ENCODE assay signal across 22 mouse cellular contexts in the genomic region with DNA sequence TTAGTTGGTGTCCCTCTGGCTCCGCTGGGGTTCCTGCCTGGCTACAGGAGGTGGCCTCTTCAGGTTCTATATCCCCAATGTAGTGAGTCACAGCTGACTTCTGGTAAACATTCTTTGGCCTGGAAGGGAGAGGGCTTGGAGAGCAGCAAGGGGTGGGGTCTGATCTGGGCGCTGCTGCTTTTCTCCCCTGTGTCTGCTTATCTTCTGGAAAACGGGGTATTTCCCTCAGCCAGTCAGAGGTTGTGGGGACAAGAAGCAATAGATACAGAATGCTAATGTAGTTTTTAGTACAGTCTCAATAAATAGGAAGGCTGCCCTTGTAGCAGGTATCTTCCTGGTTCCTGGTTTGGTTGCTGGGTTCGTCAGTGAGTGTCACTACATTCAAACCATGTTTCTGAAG. TPM values are rescaled to one million over a fixed set of nuclear protein-coding genes. Genes with fewer than 3 reads are reported as not detected.
DNase-seq lines count a peak whose midpoint lies in the region; ATAC-seq and TF ChIP-seq lines count a peak whose summit lies in the region.
"Had no signal": no experiment of that assay in that cellular context is flagged by ENCODE, and none has a peak within 500 bp of the region (broad histone marks: within the 10 kb centered on the region; RNA-seq: fewer than 3 reads in every experiment).

No protein-coding gene starts in this region.

- H3K9me3 ChIP-seq in intestine, postnatal 0 days (ENCODE audit: control insufficient read depth) = no peaks in the 10 kb centered on the region
- no peaks in the 10 kb centered on the region for H3K9me3 ChIP-seq in intestine, embryonic 16.5 days (ENCODE audit: control insufficient read depth, low read length)
- H3K9me3 ChIP-seq in MEL (replicated peaks; ENCODE audit: insufficient read depth, low read length) = no peaks in the 10 kb centered on the region
- H3K9me3 ChIP-seq in limb, embryonic 10.5 days (replicated peaks) = no peaks in the 10 kb centered on the region
- H3K9me3 ChIP-seq in midbrain, postnatal 0 days (ENCODE audit: low read length) = no peaks in the 10 kb centered on the region
- H3K9me3 ChIP-seq: embryonic facial prominence, embryonic 10.5 days; embryonic facial prominence, embryonic 12.5 days; forebrain, embryonic 13.5 days; forebrain, embryonic 15.5 days had no signal

- no peaks in the 10 kb centered on the region for H3K36me3 ChIP-seq in intestine, postnatal 0 days (ENCODE audit: control insufficient read depth, insufficient read depth)
- H3K36me3 ChIP-seq in intestine, embryonic 16.5 days (ENCODE audit: control insufficient read depth, insufficient read depth, low read length) = no peaks in the 10 kb centered on the region
- H3K36me3 ChIP-seq in MEL (ENCODE audit: control insufficient read depth in 1 of 2, insufficient read depth in 2 of 2, low read length in 2 of 2) = no peaks in the 10 kb centered on the region; a peak in 1 of 4 replicates
- H3K36me3 ChIP-seq in limb, embryonic 10.5 days = no peaks in the 10 kb centered on the region
- no peaks in the 10 kb centered on the region for H3K36me3 ChIP-seq in midbrain, postnatal 0 days (ENCODE audit: insufficient read depth, low read length)
- H3K36me3 ChIP-seq: embryonic facial prominence, embryonic 10.5 days; embryonic facial prominence, embryonic 12.5 days; forebrain, embryonic 15.5 days had no signal

- 0 out of 2 replicates have a peak, but pooled peaks have one; percentile 10 for ATAC-seq in intestine, postnatal 0 days
- no peak for ATAC-seq in intestine, embryonic 16.5 days
- ATAC-seq in megakaryocyte progenitor cell, adult 5-6 weeks (replicated peaks; ENCODE audit: poor library complexity) = peak; percentile 36
- no peak for ATAC-seq in midbrain, postnatal 0 days (ENCODE audit: low FRiP score)
- ATAC-seq: activated CD4-positive, CD25-positive, alpha-beta regulatory T cell, adult 4 months; forebrain, embryonic 13.5 days; forebrain, embryonic 15.5 days; forebrain, postnatal 0 days; Patski had no signal

- H3K79me2 ChIP-seq in MEL (ENCODE audit: control insufficient read depth, insufficient read depth, low read length, poor library complexity) = no peaks in the 10 kb centered on the region

- no peak for TF ChIP-seq CTCF in gastrocnemius, adult 2 months (IDR thresholded peaks at IDR 0.05)
- TF ChIP-seq CTCF in intestine, postnatal 0 days (IDR thresholded peaks at IDR 0.05; ENCODE audit: low read depth) = no peak
- TF ChIP-seq CTCF in MEL (IDR thresholded peaks at IDR 0.05 in 2 of 3, conservative IDR thresholded peaks at IDR 0.05 in 1 of 3; ENCODE audit: control insufficient read depth in 1 of 3, insufficient read depth in 1 of 3, low read depth in 2 of 3, low read length in 3 of 3, poor library complexity in 1 of 3, severe bottlenecking in 1 of 3) = no peak
- no peak for TF ChIP-seq CTCF in midbrain, postnatal 0 days (IDR thresholded peaks at IDR 0.05)

- no peak overlapping the region for H3K4me2 ChIP-seq in intestine, postnatal 0 days (replicated peaks; ENCODE audit: low read depth)
- H3K4me2 ChIP-seq in intestine, embryonic 16.5 days (ENCODE audit: low read depth, low read length) = no peak overlapping the region
- no peak overlapping the region for H3K4me2 ChIP-seq in midbrain, postnatal 0 days (ENCODE audit: low read depth, low read length, poor library complexity, severe bottlenecking)
- H3K4me2 ChIP-seq: embryonic facial prominence, embryonic 12.5 days; forebrain, embryonic 13.5 days; forebrain, embryonic 15.5 days had no signal

- intact Hi-C loops in gastrocnemius, adult 2 months (cut with DNase I) = no loop called here

- no peak for TF ChIP-seq RAD21 in MEL (IDR thresholded peaks at IDR 0.05; ENCODE audit: low read depth, low read length)

- WGBS in intestine, postnatal 0 days = 48% methylated on average over 4 of the region's 4 CpGs
- 70% methylated on average over 4 of the region's 4 CpGs for WGBS in intestine, embryonic 16.5 days
- WGBS in limb, embryonic 10.5 days = 86% methylated on average over 4 of the region's 4 CpGs
- 86% methylated on average over 4 of the region's 4 CpGs for WGBS in midbrain, postnatal 0 days

- no peak for TF ChIP-seq EP300 in MEL (IDR thresholded peaks at IDR 0.05; ENCODE audit: low read depth in 1 of 2, low read length in 2 of 2)

- H3K27ac ChIP-seq in gastrocnemius, adult 2 months = peak overlapping the region; percentile 95
- no peak overlapping the region for H3K27ac ChIP-seq in intestine, postnatal 0 days (ENCODE audit: low read depth, low read length)
- H3K27ac ChIP-seq in intestine, embryonic 16.5 days (ENCODE audit: low read length) = no peak overlapping the region
- H3K27ac ChIP-seq in MEL (ENCODE audit: control insufficient read depth, low read depth, low read length) = peak overlapping the region; percentile 23; the same call in 1 of the 2 replicates
- no peak overlapping the region for H3K27ac ChIP-seq in limb, embryonic 10.5 days
- H3K27ac ChIP-seq in midbrain, postnatal 0 days (ENCODE audit: low read depth, low read length) = no peak overlapping the region
- H3K27ac ChIP-seq: embryonic facial prominence, embryonic 10.5 days; embryonic facial prominence, embryonic 12.5 days; forebrain, embryonic 13.5 days; forebrain, embryonic 15.5 days had no signal

- H3K9ac ChIP-seq in intestine, postnatal 0 days (ENCODE audit: low read depth, low read length) = no peak overlapping the region
- no peak overlapping the region for H3K9ac ChIP-seq in intestine, embryonic 16.5 days (ENCODE audit: low read depth, low read length)
- peak overlapping the region; percentile 49 for H3K9ac ChIP-seq in MEL (ENCODE audit: control insufficient read depth, low read depth, low read length, poor library complexity, severe bottlenecking)
- H3K9ac ChIP-seq in midbrain, postnatal 0 days (replicated peaks; ENCODE audit: low read length, poor library complexity, severe bottlenecking) = no peak overlapping the region
- H3K9ac ChIP-seq: embryonic facial prominence, embryonic 12.5 days; forebrain, embryonic 13.5 days; forebrain, embryonic 15.5 days; forebrain, postnatal 0 days had no signal

- no peak for DNase-seq in gastrocnemius, adult 2 months
- DNase-seq in gastrocnemius, postnatal 25 days = no peak
- DNase-seq in MEL (ENCODE audit: low read depth, low spot score) = peak; percentile 18
- DNase-seq in limb, embryonic 10.5 days (ENCODE audit: low spot score) = no peak
- DNase-seq in midbrain, postnatal 0 days (ENCODE audit: low spot score) = no peak
- DNase-seq: adrenal gland, adult 8-10 months; adrenal gland, postnatal 14 days; adrenal gland, postnatal 36 days; cerebellum, adult 11-12 months; cerebellum, adult 2 months; cerebellum, adult 9-10 months; cerebellum, postnatal 10 days; forebrain, postnatal 0 days had no signal

- H3K4me1 ChIP-seq in intestine, postnatal 0 days (replicated peaks; ENCODE audit: control insufficient read depth, insufficient read depth, low read length) = no peaks in the 10 kb centered on the region
- H3K4me1 ChIP-seq in intestine, embryonic 16.5 days (ENCODE audit: control insufficient read depth, insufficient read depth, low read length) = no peaks in the 10 kb centered on the region
- 0 out of 4 replicates have a peak, but pooled peaks cover 0 to 5% of the 10 kb centered on the region in 2 experiments for H3K4me1 ChIP-seq in MEL (ENCODE audit: control insufficient read depth in 1 of 2, insufficient read depth in 2 of 2, low read length in 2 of 2)
- peaks cover 7% of the 10 kb centered on the region; the same call in 1 of the 2 replicates for H3K4me1 ChIP-seq in limb, embryonic 10.5 days
- no peaks in the 10 kb centered on the region for H3K4me1 ChIP-seq in midbrain, postnatal 0 days (ENCODE audit: insufficient read depth, low read length)
- H3K4me1 ChIP-seq: embryonic facial prominence, embryonic 10.5 days; embryonic facial prominence, embryonic 12.5 days; forebrain, embryonic 13.5 days; forebrain, embryonic 15.5 days had no signal

- no peak overlapping the region for H3K4me3 ChIP-seq in gastrocnemius, adult 2 months
- no peak overlapping the region for H3K4me3 ChIP-seq in intestine, postnatal 0 days (ENCODE audit: low read depth, low read length)
- H3K4me3 ChIP-seq in intestine, embryonic 16.5 days (ENCODE audit: low read length) = no peak overlapping the region
- H3K4me3 ChIP-seq in MEL (ENCODE audit: control insufficient read depth in 1 of 2, insufficient read depth in 1 of 2, low read depth in 2 of 2, low read length in 2 of 2) = peak overlapping the region; percentile 40 to 43; a peak in 3 of 4 replicates
- H3K4me3 ChIP-seq in limb, embryonic 10.5 days = no peak overlapping the region
- H3K4me3 ChIP-seq in midbrain, postnatal 0 days (ENCODE audit: low read depth, low read length) = no peak overlapping the region
- H3K4me3 ChIP-seq: embryonic facial prominence, embryonic 10.5 days; embryonic facial prominence, embryonic 12.5 days; forebrain, embryonic 13.5 days; forebrain, embryonic 15.5 days had no signal

- no peaks in the 10 kb centered on the region for H3K27me3 ChIP-seq in intestine, postnatal 0 days (replicated peaks; ENCODE audit: control insufficient read depth, insufficient read depth, low read length)
- no peaks in the 10 kb centered on the region for H3K27me3 ChIP-seq in intestine, embryonic 16.5 days (replicated peaks; ENCODE audit: control insufficient read depth, insufficient read depth, low read length)
- no peaks in the 10 kb centered on the region for H3K27me3 ChIP-seq in MEL (ENCODE audit: control insufficient read depth in 1 of 2, insufficient read depth in 2 of 2, low read length in 2 of 2)
- H3K27me3 ChIP-seq in limb, embryonic 10.5 days (ENCODE audit: low read depth, poor library complexity, severe bottlenecking) = no peaks in the 10 kb centered on the region
- H3K27me3 ChIP-seq in midbrain, postnatal 0 days (ENCODE audit: insufficient read depth, low read length) = no peaks in the 10 kb centered on the region
- H3K27me3 ChIP-seq: embryonic facial prominence, embryonic 12.5 days; forebrain, embryonic 13.5 days; forebrain, embryonic 15.5 days; Patski had no signal

- no peak for TF ChIP-seq POLR2A in MEL (IDR thresholded peaks at IDR 0.05; ENCODE audit: control insufficient read depth in 1 of 2, insufficient read depth in 1 of 2, low read depth in 1 of 2, low read length in 2 of 2, poor library complexity in 1 of 2)

RNA-seq across cellular contexts. Expression of gene Zfp622, which starts 33.1 kb away (rescaled TPM):
- 10 to 100 TPM; 22.6 to 25.5 TPM for total RNA-seq in gastrocnemius, adult 2 months (2021)
- total RNA-seq in gastrocnemius, postnatal 25 days (2021) = 10 to 100 TPM; 20.2 to 23.9 TPM
- polyA plus RNA-seq in intestine, postnatal 0 days (2015; fragmentation: Nextera tagmentation; extraction: Ambion mirVana) = 23.3 and 24.4 TPM in 2 replicates
- polyA plus RNA-seq in intestine, embryonic 16.5 days (2015; fragmentation: Nextera tagmentation; extraction: Ambion mirVana) = 22.3 and 25.0 TPM in 2 replicates
- 66.8 and 77.2 TPM in 2 replicates for total RNA-seq in MEL (2012; rRNA removed)
- 100 to 1,000 TPM in 1 of 2 experiments, not detected in 1; 106 TPM for polyA plus RNA-seq in MEL (2012; ENCODE audit: insufficient read depth in 1 of 2, insufficient read length in 2 of 2, low read depth in 1 of 2, low replicate concordance in 2 of 2, missing spikeins in 1 of 2)
- total RNA-seq in megakaryocyte progenitor cell, adult 5-6 weeks (2015) = 53.3 and 53.8 TPM in 2 replicates
- 87.6 and 111 TPM in 2 replicates for total RNA-seq in megakaryocyte progenitor cell, adult 5-6 weeks (2017)
- polyA plus RNA-seq in limb, embryonic 10.5 days (2016; fragmentation: Nextera tagmentation; extraction: Ambion mirVana) = 28.9 and 37.5 TPM in 2 replicates
- total RNA-seq in midbrain, postnatal 0 days (2014; rRNA removed) = 35.6 and 37.2 TPM in 2 replicates
- 28.6 and 33.9 TPM in 2 replicates for polyA plus RNA-seq in midbrain, postnatal 0 days (2015; fragmentation: Nextera tagmentation; extraction: Ambion mirVana)

Comparison
In these comparisons a context has a peak if more than half of its experiments do, and no peak if none do; other contexts are left out.
1. ATAC-seq: peak in intestine, postnatal 0 days (single experiment) and megakaryocyte progenitor cell, adult 5-6 weeks (single experiment); none in intestine, embryonic 16.5 days (single experiment) and midbrain, postnatal 0 days (single experiment).
2. H3K27ac ChIP-seq: peak in gastrocnemius, adult 2 months (single experiment) and MEL (single experiment); none in intestine, postnatal 0 days (single experiment), intestine, embryonic 16.5 days (single experiment), limb, embryonic 10.5 days (single experiment) and midbrain, postnatal 0 days (single experiment).
3. H3K4me3 ChIP-seq: peak in MEL (2 of 2); none in gastrocnemius, adult 2 months (single experiment), intestine, postnatal 0 days (single experiment), intestine, embryonic 16.5 days (single experiment), limb, embryonic 10.5 days (single experiment) and midbrain, postnatal 0 days (single experiment).